Mouse (Mus musculus) midbrain, embryonic 13.5 days (tissue): Measurements from ENCODE around the gene Samd1. TPM values are rescaled to one million over a fixed set of nuclear protein-coding genes. Genes with fewer than 3 reads are reported as not detected.

Experiments
- ATAC-seq: fragments of 200-750 bp; cut with Nextera tagmentation; 2 replicates; pipeline ENCODE4 v1.8.0; 2017; ENCODE audit warnings: mild to moderate bottlenecking, moderate TSS enrichment, moderate library complexity
- H3K27ac ChIP-seq: fragments of 300-500 bp; sonication (generic); 2 replicates; pipeline ENCODE4 v1.5.1; 2015; ENCODE audit warnings: inconsistent platforms, mild to moderate bottlenecking, moderate library complexity
- H3K27me3 ChIP-seq: fragments of 300-500 bp; sonication (generic); 2 replicates; pipeline ENCODE4 v1.6.1; 2015; ENCODE audit warnings: mild to moderate bottlenecking, inconsistent platforms
- H3K36me3 ChIP-seq: fragments of 300-500 bp; sonication (generic); 2 replicates; pipeline ENCODE4 v1.6.1; 2015; ENCODE audit warnings: mild to moderate bottlenecking, inconsistent platforms
- H3K4me1 ChIP-seq: fragments of 300-500 bp; sonication (generic); replicated peaks from 2 replicates; pipeline ENCODE4 v1.6.1; 2015; ENCODE audit warnings: inconsistent platforms
- H3K4me2 ChIP-seq: fragments of 300-500 bp; sonication (generic); replicated peaks from 2 replicates; pipeline ENCODE4 v1.6.1; 2015; ENCODE audit warnings: moderate library complexity, mild to moderate bottlenecking, inconsistent platforms
- H3K4me3 ChIP-seq: fragments of 300-500 bp; sonication (generic); replicated peaks from 2 replicates; pipeline ENCODE4 v1.5.1; 2015; ENCODE audit warnings: mild to moderate bottlenecking, inconsistent platforms
- H3K9ac ChIP-seq: fragments of 300-500 bp; sonication (generic); replicated peaks from 2 replicates; pipeline ENCODE4 v1.6.1; 2015; ENCODE audit warnings: mild to moderate bottlenecking, inconsistent platforms
- H3K9me3 ChIP-seq: fragments of 300-500 bp; sonication (generic); 2 replicates; pipeline ENCODE4 v1.6.1; 2016; ENCODE audit warnings: mild to moderate bottlenecking, inconsistent platforms
- WGBS: fragments of 180-500 bp; shearing (Covaris S2); methylation state at CpG from one replicate; pipeline ENCODE4 v1.1.7; 2015; 5-methylcytosine and 5-hydroxymethylcytosine counted together
- polyA plus RNA-seq: library from polyadenylated mRNA; unstranded; fragments of >200 nt; fragmentation: Nextera tagmentation; extraction: Ambion mirVana; gene quantifications from 2 replicates; pipeline ENCODE4 v1.2.1, GENCODE M21; 2015

Gene Samd1
- polyA plus RNA-seq, 1 experiment from 2014 or later = 8.7 TPM

DNA sequence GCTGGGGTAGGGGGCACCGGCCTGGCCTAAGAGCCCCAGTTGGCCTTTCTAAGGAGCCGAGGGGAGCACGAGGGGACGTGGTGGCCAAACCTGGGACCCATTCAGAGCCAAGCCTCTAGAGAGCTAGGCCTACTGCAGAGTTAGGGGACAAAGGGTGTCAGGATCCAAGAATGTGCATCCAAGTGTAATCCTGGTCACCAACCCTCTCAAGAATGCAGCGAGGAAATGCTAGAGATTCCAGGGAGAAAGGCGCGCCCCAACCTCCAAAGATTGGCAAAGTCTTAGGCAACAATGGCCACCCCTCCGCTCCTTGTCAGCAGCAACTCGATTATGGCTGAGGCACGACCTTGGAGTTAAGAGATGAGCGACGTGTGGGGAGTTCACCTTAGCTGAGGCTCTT lies 24.1 kb downstream of the Samd1 start:
- H3K27me3 ChIP-seq = peaks cover 44% of the 10 kb centered on the region
- no peak overlapping the region for H3K4me2 ChIP-seq
- peaks cover 18% of the 10 kb centered on the region for H3K4me1 ChIP-seq
- 35% methylated on average over 12 of the region's 12 CpGs for WGBS
- H3K27ac ChIP-seq = no peak overlapping the region
- no peak overlapping the region for H3K4me3 ChIP-seq
- H3K36me3 ChIP-seq = no peaks in the 10 kb centered on the region
- no peak overlapping the region for H3K9ac ChIP-seq
- no peak for ATAC-seq
- no peaks in the 10 kb centered on the region for H3K9me3 ChIP-seq

DNA sequence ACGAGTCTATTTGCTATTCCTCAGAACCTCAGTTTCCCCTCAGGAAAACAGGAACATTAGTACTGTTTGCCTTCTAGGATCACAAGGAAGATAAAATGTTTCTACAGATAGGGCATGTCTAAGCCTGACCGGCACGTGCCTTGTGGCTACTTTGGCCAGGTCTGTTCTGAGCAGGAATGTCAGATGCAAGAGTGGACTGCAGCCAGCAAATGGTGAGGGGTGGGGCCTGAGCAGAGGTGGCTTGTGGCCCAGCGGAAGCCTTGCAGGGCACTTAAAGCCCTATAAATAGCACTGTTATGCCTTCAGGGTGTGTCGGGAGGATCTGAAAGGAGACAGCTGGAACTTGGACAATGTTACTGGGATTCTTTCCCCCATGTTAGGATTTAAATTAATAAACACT lies 25.6 kb downstream of the Samd1 start:
- ATAC-seq = no peak
- H3K4me3 ChIP-seq = no peak overlapping the region
- H3K9ac ChIP-seq = no peak overlapping the region
- H3K27me3 ChIP-seq = peaks cover 58% of the 10 kb centered on the region
- H3K9me3 ChIP-seq = no peaks in the 10 kb centered on the region
- peaks cover 18% of the 10 kb centered on the region for H3K4me1 ChIP-seq
- H3K27ac ChIP-seq = no peak overlapping the region
- no peak overlapping the region for H3K4me2 ChIP-seq
- no peaks in the 10 kb centered on the region for H3K36me3 ChIP-seq
- 61% methylated on average over 5 of the region's 5 CpGs for WGBS

DNA sequence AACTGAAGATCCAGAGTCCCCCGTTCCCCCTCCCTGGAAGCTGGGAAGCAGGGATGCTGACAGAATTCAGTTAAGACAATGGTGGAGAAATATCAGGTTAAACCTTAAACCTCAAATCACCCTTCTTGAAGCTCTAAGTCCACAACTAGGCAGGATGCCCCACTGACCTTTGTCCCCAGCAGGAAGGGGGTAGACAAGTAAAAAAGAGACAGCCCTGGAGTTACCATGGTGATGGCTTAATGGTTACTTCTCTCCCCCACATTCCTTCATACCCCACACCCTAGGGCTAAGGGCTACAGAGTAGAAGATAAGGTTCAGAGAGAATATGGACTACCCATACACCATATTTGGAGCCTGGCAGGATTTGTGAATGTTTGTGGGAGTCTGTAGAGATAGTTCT lies 26.2 kb downstream of the Samd1 start:
- 83% methylated on average over 1 of the region's 1 CpGs for WGBS
- no peak overlapping the region for H3K4me2 ChIP-seq
- peaks cover 18% of the 10 kb centered on the region for H3K4me1 ChIP-seq
- H3K9me3 ChIP-seq = no peaks in the 10 kb centered on the region
- no peak overlapping the region for H3K27ac ChIP-seq
- no peak for ATAC-seq
- H3K4me3 ChIP-seq = no peak overlapping the region
- H3K9ac ChIP-seq = no peak overlapping the region
- no peaks in the 10 kb centered on the region for H3K36me3 ChIP-seq
- peaks cover 63% of the 10 kb centered on the region for H3K27me3 ChIP-seq

DNA sequence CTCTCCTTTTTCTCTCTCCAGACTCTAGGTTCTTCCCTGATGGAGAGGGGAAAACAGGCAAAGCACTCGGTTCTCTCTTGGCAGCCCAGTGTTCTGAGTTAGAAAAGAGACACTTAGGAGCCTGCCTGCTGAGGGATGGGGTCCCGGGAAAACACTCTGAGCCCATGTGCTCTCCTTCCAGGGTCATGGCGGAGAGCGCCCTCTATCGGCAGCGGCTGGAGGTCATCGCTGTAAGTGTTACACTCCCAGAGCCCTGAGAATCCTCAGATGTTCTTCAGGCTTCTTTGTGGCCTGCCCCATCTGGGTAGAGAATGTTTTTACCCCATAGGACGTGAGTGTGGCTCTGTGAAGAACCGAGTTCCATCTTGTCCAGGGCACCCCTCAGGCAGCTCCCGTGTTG lies 26.7 kb downstream of the Samd1 start:
- no peak for ATAC-seq
- Histone ChIP-seq H3K4me1 (peaks cover 18% of the 10 kb centered on the region), H3K9ac (no peak overlapping the region), H3K27me3 (peaks cover 64% of the 10 kb centered on the region), H3K36me3 (no peaks in the 10 kb centered on the region), H3K4me3 (no peak overlapping the region), H3K9me3 (no peaks in the 10 kb centered on the region), H3K27ac (no peak overlapping the region), H3K4me2 (no peak overlapping the region)
- 16% methylated on average over 10 of the region's 10 CpGs for WGBS

DNA sequence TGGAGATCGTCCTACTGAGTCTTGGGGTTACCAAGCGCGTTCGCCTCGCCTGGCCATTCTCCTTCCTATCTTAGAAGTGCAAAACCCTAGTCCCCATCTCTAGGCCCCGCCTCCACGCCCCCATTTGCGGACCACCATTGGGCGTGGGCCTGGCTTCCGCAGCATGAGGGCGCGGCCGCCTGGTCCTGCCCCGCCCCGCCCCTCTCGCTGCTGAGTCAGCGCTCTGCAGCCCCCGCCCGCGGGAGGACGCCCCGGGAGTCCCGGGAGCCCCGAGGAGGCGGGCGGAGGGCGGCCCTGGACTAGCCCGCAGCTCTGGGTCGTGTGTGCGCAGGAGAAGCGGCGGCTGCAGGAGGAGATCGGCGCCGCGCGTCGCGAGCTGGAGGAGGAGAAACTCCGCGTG lies 28.4 kb downstream of the Samd1 start:
- no peaks in the 10 kb centered on the region for H3K36me3 ChIP-seq
- peak overlapping the region; percentile 89 for H3K4me2 ChIP-seq
- no peaks in the 10 kb centered on the region for H3K9me3 ChIP-seq
- H3K4me3 ChIP-seq = peak overlapping the region; percentile 50
- under 1% methylated on average over 41 of the region's 41 CpGs for WGBS
- ATAC-seq = peak; percentile 81
- H3K27ac ChIP-seq = no peak overlapping the region
- peaks cover 18% of the 10 kb centered on the region for H3K4me1 ChIP-seq
- peak overlapping the region; percentile 65 for H3K9ac ChIP-seq
- peaks cover 57% of the 10 kb centered on the region for H3K27me3 ChIP-seq

DNA sequence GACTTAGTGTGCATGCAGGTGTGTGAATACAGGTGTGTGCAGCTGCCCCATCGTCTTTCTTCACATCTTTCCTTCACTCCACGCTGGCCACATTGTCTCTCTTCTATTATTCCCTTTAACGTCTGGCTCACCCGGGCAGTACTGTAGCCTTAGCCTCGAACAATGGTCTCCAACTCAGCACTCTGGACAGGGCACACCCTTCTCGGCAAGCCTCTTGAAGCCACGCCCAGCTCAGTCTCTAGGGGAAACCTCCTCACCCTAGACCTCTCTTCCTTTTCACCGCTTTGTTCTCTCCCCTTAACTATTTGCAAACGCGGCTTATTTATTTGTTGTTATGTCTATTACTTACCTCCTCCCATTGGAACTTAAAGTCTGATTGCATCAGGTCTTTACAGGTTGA lies 30.0 kb downstream of the Samd1 start:
- Histone ChIP-seq H3K9ac (no peak overlapping the region), H3K27me3 (peaks cover 48% of the 10 kb centered on the region), H3K27ac (no peak overlapping the region), H3K9me3 (no peaks in the 10 kb centered on the region), H3K4me2 (no peak overlapping the region), H3K4me1 (peaks cover 12% of the 10 kb centered on the region), H3K4me3 (no peak overlapping the region), H3K36me3 (no peaks in the 10 kb centered on the region)
- ATAC-seq = no peak
- WGBS = 9% methylated on average over 10 of the region's 10 CpGs

DNA sequence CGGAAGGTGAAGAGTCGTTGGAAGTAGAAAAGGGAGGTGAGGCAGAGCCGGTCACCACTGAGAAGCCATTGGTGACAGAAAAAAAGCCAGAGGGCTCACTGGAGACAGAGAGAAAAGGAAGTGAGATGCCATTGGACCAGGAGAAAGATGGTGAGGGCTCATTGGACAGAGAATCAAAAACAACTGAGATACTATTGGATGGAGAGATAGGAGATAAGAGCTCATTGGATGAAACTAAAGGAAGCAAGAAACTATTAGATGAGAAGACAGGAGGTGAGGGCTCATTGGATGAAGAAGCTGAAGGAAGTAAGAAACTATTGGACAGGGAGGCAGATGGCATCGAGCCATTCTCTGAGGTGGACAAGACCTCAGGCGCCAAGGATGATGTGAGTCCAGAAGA lies 31.8 kb downstream of the Samd1 start:
- peaks cover 12% of the 10 kb centered on the region for H3K4me1 ChIP-seq
- H3K27me3 ChIP-seq = peaks cover 38% of the 10 kb centered on the region
- H3K9me3 ChIP-seq = no peaks in the 10 kb centered on the region
- WGBS = 90% methylated on average over 5 of the region's 5 CpGs
- H3K27ac ChIP-seq = no peak overlapping the region
- H3K4me3 ChIP-seq = no peak overlapping the region
- H3K9ac ChIP-seq = no peak overlapping the region
- no peak overlapping the region for H3K4me2 ChIP-seq
- ATAC-seq = no peak
- H3K36me3 ChIP-seq = no peaks in the 10 kb centered on the region

DNA sequence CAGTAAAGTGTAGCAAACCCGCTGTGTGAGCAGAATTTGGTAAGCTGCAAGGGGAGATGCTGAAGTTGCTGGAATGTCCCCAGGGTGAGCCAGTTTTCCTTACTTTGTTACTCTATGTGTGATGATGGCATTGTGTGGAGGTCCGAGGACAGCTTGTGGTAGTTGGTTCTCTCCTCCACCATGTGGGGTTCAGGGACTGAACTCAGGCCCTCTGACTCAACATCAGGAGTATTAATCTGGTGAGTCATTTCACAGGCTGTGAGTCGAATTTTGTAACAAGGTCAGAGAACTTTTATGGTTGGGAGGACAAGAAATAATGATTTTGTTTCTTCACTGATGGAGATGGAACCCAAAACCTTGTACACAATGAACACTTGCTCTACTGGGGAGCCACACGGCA lies 35.3 kb downstream of the Samd1 start:
- H3K36me3 ChIP-seq = no peaks in the 10 kb centered on the region
- H3K4me3 ChIP-seq = no peak overlapping the region
- no peaks in the 10 kb centered on the region for H3K9me3 ChIP-seq
- no peak overlapping the region for H3K4me2 ChIP-seq
- no peak overlapping the region for H3K27ac ChIP-seq
- no peak for ATAC-seq
- no peaks in the 10 kb centered on the region for H3K4me1 ChIP-seq
- 76% methylated on average over 4 of the region's 4 CpGs for WGBS
- H3K9ac ChIP-seq = no peak overlapping the region
- H3K27me3 ChIP-seq = peaks cover 18% of the 10 kb centered on the region

DNA sequence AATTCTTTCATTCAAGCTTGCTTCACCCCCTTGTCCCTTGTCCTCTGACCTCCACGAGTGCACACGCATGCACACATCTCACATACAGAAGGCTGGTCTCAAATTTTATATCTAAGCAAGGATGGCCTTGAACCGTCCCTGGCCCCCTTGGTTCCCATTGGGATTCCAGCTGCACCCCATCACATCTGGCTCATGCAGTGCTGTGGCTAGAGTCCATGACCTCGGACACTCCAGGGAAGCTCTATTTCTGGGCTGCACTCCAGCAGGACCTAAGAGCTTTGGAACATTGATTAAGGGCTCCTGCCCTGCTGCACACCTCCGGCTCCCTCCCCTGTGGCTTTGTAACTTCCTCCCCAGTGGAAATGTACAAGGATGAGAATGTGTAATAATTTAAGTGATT lies 40.5 kb downstream of the Samd1 start:
- no peak for ATAC-seq
- peaks cover 46% of the 10 kb centered on the region for H3K27me3 ChIP-seq
- no peak overlapping the region for H3K27ac ChIP-seq
- peaks cover 11% of the 10 kb centered on the region for H3K4me1 ChIP-seq
- 85% methylated on average over 5 of the region's 5 CpGs for WGBS
- H3K4me3 ChIP-seq = no peak overlapping the region
- no peak overlapping the region for H3K4me2 ChIP-seq
- H3K9me3 ChIP-seq = no peaks in the 10 kb centered on the region
- no peak overlapping the region for H3K9ac ChIP-seq
- H3K36me3 ChIP-seq = no peaks in the 10 kb centered on the region

DNA sequence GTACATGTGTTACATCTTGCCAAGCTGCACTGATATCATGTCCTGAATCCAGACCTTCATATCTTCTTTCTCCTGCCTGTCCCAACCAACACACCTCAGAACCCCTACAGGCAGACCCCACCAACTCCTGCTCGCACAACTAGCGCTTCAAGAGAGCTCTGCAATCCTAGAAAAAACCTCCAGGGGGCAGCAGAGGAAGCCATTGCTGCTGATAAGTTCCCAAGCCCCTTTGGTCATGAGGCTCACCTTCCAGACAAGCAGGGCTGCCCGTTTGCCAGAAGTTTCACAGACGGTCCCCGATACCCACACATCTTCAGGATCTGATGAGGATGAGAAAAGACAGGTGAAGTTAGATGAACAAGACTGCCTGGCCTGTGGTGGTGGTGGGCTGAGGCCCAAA lies 41.6 kb downstream of the Samd1 start:
- H3K36me3 ChIP-seq = no peaks in the 10 kb centered on the region
- H3K4me3 ChIP-seq = no peak overlapping the region
- no peak overlapping the region for H3K4me2 ChIP-seq
- H3K9ac ChIP-seq = no peak overlapping the region
- no peak overlapping the region for H3K27ac ChIP-seq
- ATAC-seq = peak; percentile 31
- H3K9me3 ChIP-seq = no peaks in the 10 kb centered on the region
- peaks cover 11% of the 10 kb centered on the region for H3K4me1 ChIP-seq
- WGBS = 12% methylated on average over 5 of the region's 5 CpGs
- H3K27me3 ChIP-seq = peaks cover 57% of the 10 kb centered on the region

DNA sequence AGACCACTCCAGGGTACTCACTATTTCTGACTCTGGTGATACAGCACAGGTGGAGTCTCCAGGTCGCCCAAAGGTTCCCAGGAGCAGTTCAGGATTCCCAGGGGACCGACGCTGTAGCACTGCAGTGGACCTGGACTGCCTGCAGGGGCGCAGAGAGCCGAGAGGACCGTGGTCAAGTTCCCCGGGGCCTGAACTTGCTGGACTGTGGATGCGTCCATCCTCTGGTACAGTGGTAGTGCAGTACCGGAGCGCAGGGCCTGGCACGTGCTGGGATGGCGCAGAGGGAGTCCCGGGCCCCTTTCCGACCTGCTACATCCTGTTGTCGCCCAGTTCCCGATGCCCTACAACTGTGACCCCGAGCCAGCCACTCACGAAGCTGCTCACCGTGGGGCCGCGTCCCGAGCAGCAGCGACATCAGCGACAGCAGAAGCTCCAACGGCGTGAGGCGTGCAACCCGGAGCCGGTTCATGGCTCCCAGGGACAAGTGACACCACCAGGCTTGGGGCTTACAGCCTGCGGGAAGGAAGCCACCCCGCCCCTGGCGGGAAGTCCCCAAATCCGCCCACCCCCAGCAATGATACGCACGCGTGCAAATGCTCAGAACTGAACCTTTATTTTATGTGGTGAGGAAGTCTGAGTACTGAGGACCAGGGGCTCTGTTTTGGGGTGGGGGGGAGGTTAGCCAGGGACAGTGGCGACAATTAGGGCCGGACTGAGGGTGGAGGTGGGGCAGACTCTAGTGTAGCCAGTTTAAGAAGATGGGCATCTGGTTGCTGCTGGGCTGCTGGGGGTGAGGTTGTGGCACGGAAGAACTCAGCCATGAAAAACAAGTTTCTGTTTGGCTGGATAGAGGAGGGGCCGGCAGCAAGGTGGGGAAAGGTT lies 44.8 kb downstream of the Samd1 start, which contains the start of gene Il27ra:
Gene Il27ra (minus strand): TSS at position 524 of the 882 bp plus-strand sequence.
- Histone ChIP-seq H3K9me3 (no peaks in the 10 kb centered on the region; the same call in 1 of the 2 replicates), H3K9ac (peak within 1 kb of the TSS; percentile 47), H3K4me3 (peak within 1 kb of the TSS; percentile 27), H3K4me1 (peaks cover 18% of the 10 kb centered on the region), H3K27ac (no peak within 1 kb of the TSS), H3K27me3 (peaks cover 65% of the 10 kb centered on the region), H3K36me3 (no peaks in the 10 kb centered on the region), H3K4me2 (peak within 1 kb of the TSS; percentile 53)
- ATAC-seq = peak; percentile 65
- 4% methylated on average over 40 of the region's 40 CpGs for WGBS

DNA sequence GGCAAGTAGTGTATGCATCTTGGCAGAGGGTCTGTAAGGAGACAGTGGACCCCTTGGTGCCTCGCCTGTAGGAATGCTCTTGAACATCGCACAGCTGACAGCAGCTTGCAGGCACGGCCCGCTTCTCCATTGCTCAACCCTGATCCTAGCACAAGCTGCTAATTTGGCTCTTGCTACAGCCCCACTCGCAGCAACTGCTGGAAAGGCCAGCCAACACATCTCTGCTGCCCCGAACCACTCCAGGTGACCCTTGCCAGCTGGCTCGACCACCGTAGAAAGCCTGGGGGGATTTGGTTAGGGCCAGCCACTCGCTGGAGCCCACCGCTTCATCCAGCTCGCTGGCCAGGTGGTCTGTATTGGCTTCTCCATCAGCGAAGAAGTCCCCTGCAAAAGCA lies 45.5 kb downstream of the Samd1 start:
- WGBS = 39% methylated on average over 12 of the region's 12 CpGs
- no peak for ATAC-seq
- H3K4me3 ChIP-seq = no peak overlapping the region

More for the DNA sequence above, 45.5 kb downstream of the Samd1 start:
- H3K27ac ChIP-seq = no peak overlapping the region
- H3K9ac ChIP-seq = no peak overlapping the region
- H3K9me3 ChIP-seq = no peaks in the 10 kb centered on the region; the same call in 1 of the 2 replicates
- H3K36me3 ChIP-seq = no peaks in the 10 kb centered on the region
- peaks cover 61% of the 10 kb centered on the region for H3K27me3 ChIP-seq
- H3K4me2 ChIP-seq = 0 out of 2 replicates have a peak overlapping the region, but pooled peaks have one; percentile 53
- peaks cover 18% of the 10 kb centered on the region for H3K4me1 ChIP-seq
